Mouse (Mus musculus): Measurements from ENCODE around the gene Vsig10.
A peak's percentile ranks its signal among the peaks of the same experiment; 100 is the strongest.

The Vsig10 gene

DNA sequence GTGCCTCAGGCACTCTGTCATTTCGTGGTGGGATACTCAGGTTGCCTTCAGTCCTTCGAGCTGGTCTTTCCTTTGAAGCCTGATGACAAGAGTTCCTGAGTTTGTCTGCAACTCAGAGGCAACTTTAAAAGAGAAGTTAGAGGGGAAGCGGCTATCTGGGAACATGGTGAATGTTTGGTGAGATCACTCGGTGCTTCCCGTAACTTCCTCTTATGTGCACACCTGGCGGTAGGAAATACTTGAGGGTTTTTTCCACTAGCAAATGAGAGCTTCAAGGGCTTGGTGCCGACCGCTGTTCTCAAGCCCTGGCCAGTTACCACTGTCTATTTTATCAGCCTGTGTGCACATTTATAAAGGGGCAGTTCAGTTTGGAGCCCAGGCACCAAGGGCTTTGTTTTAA is 35.2 kb downstream of the Vsig10 start:
- no peak for DNase-seq (ENCODE audit: extremely low read depth, low read depth, low spot score)

DNA sequence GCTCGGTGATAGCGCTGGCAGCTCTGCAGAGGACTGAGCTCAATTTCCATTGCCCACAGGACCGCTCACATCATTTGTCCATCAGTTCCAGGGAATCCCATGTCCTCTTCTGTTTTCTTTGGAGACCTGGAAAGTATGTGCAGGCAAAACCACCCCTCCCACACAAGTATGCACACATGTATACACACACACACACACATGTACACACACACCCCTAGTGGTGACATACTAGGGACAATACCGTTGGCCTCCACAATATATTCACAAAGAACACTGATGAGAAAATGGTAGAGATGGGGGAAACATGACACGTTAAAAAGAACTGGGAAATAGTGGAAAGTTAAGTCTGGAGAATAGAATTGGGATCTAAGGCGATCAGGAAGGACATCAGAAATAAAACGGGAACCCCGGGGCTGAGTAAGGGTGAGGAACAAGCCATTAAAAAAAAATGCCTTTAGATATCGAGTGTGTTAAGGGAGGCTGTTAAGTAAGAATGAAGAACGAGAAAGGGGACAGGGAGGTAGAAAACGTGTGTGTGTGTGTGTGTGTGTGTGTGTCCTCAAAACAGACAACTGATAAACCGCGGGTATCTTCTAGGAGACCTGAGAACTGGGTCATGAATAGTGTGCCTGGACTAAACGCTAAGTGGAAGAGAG is 36.9 kb downstream of the Vsig10 start:
- no peak for DNase-seq (ENCODE audit: extremely low read depth, low read depth, low spot score)

DNA sequence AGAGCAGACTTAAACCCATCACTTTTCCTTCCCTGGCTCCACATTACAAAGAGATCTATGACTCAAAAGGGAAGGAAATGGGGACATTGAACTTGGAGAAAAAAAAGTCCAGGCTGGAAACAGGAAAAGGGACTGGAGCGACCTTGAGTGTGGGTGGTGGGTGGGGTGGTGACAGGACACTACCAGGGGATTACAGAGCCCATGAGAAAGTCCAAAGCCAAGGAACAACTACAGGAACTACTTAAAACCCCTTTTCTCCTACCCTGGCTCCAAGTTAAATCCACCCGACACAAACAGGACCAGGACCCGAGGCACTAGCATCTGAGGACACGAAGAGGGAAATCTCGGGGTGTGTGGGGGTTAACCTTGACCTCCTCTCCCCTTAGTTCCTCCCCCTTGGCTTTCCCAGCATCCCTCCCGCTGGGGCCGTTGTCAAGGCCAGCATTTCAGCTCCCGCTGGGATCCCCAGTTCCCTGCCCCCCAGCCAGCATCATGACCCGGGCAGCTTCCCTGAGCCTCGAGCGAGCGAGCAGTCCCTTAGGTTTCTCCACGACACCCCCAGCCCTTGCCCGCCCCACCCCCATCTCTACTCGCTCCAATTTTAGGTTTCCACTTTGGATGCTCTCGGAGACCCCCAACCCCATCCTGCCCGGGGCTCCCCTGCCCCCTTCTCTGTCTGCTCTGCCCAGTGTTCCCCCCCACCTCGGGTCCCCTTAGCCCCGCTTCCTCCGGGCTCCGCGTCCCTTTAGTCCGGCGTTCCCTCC is 37.7 kb downstream of the Vsig10 start:
- no peak for DNase-seq (ENCODE audit: extremely low read depth, low read depth, low spot score)

GRCm38 (mm10) chr5:117357129-117357477 is 38.2 kb downstream of the Vsig10 start, which contains the start of gene Wsb2:
Gene Wsb2 (plus strand): TSS chr5:117357304.
- DNase-seq (ENCODE audit: extremely low read depth, low read depth, low spot score) = no peak

- no peak for DNase-seq (ENCODE audit: extremely low read depth, low read depth, low spot score)
Measured at GRCm38 (mm10) chr5:117357478-117358247, 38.8 kb downstream of the Vsig10 start.

DNA sequence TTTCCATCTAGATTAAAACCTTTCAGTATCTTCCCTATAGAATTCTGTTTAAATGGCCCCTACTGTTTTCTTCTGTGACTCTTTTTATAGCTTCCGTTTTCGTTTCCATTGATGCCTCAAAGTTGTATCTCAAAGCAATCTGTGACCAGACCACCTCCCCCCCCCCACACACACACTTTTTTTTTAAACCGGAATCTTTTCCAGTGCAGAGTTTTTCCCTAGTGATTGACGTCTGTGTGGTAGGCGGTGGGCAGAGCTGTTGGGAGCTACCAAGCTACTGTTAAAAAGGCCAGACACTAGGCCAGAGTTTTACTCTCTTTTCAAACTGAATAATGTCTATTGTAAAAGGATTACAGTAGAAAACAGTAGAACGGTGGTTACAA is 39.4 kb downstream of the Vsig10 start:
- no peak for DNase-seq (ENCODE audit: extremely low read depth, low read depth, low spot score)

- DNase-seq (ENCODE audit: extremely low read depth, low read depth, low spot score) = no peak
Measured at GRCm38 (mm10) chr5:117358725-117359124, 39.8 kb downstream of the Vsig10 start.

- DNase-seq (ENCODE audit: extremely low read depth, low read depth, low spot score) = no peak
Measured at GRCm38 (mm10) chr5:117359497-117360227, 40.8 kb downstream of the Vsig10 start.

DNA sequence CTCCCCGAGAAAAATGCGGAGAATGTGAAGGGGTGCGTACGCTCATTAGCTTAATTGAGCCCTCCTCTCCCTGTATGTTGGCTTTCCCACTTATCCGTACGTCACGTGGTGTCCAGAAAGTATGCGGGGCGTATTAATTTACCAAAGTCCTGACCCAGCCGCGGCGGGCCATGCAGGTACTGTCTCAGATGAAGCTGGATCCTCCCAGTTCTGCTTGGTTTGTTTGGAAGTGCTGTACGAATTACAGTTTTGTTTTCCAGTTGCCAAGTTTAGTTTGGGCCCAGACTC is 41.3 kb downstream of the Vsig10 start:
- DNase-seq (ENCODE audit: extremely low read depth, low read depth, low spot score) = no peak

DNA sequence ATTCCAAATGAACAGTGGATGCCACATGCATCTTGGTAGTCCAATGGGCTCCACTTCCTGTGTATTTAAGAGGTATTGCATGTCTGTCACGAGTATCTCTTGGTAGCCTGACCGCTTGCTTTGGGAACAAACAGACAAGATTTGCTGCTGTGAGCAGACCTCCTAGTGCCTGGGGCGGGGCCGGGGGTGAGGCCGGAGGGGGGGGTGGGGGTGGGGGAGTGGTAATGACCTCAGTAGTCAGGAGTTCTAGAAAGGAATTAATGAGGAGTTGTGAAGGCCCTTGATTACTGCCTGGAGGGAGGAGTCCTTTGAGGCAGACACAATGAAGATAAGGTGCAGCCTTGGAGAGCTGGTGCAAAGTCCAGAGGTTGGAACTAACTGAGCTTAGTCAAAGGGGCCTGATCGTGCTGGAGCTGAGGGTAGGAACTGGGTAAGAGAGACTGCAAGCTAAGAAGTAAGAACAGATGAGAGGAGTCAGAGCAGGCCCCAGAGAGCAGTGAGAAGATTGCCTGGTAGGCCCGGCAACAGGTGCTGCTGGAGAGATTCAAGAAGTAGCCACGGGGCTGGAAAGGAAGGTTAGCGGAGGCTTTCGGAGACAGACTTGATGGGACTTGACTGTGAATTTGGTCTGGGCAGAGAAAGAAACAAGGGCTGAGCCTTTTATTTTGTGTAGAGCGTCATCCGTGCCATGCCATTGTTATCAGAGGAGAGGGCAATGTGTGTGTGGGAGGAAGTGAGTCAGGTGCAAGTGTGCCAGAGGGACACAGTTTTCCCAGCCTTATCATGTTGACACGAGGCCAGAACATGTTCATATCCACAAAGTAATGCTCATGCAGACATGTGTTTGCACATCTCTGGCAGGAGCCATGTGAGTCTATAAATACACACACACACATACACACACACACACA is 42.0 kb downstream of the Vsig10 start:
- peak; percentile 50 for DNase-seq (ENCODE audit: extremely low read depth, low read depth, low spot score)

GRCm38 (mm10) chr5:117361590-117361989 is 42.7 kb downstream of the Vsig10 start:
- peak; percentile 55 for DNase-seq (ENCODE audit: extremely low read depth, low read depth, low spot score)

DNA sequence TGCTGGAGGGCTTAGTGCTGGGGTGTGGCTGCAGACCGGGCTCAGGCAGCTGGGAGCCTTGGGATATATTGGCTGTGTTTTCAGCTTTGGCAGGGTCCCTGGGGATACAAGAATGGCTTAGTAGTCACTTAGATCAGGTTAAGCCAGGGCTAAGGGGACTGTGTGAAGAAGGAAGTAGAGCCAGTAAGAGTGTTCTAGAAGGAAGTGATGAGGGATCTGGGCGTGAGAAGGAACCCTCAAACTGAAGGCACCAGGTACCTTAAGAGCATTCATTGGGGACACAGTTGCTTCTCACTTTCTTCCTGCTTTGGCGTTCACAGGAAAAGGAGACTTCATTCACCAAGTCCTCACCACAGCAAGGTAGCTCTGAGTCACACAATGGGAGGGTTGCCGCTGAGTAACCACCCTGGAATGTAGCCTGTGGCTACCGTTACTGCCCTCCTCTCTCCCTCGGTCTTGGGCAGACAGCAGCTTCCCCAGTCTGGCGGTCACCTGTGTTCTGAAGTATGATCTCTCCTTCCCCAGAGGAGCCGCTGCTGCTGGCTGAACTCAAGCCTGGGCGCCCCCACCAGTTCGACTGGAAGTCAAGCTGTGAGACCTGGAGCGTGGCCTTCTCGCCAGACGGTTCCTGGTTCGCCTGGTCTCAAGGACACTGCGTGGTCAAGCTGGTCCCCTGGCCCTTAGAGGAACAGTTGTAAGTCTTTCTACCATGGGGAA is 44.3 kb downstream of the Vsig10 start:
- no peak for DNase-seq (ENCODE audit: extremely low read depth, low read depth, low spot score)

DNA sequence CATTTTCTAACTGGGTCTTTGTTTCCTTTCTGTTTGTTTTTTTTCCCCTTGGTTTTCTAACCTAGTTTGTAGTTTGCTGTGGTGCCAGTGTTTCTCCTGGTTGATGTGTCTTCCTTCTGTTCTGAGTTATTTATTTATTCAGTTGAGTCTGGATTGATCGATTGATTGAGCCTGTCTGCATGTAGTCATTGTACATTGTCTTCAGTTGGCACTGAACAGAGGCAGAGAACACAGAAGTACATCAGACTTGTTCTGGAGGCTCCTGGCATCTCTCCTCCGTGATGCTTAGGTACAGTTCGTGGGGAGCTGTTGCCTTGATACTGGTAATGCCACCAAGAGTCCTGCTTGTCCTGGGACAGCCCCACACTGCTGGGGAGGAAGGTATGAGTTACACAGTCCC is 45.9 kb downstream of the Vsig10 start:
- DNase-seq (ENCODE audit: extremely low read depth, low read depth, low spot score) = no peak

DNA sequence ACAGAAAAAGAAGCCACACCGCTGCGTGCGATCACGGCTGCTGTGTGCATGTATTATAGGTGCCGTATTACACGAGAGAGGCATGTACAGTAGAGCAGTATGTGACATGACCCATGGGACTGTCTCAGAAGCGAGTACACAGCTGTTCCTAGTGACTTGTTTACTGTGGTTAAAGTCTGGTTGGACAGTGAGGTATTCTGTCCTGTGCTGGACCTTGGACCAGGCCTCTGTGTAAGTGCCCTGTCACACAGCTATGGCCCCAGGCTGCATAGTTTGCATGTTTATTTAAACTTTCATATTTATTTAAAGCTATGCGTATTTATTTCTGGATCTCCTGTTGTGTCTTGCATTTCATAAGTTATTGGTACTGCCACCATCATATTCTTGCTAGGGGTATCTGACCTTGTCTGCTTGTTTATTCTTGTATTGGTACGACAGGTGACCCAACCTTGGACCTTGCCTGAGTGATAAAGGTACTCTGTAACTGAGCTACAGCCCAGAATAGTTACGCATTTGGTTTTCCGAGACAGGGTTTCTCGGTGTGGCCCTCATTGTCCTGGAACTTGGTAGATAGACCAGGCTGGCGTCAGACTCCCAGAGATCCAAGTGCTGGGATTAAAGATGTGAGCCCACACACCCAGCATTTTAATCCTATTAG is 47.1 kb downstream of the Vsig10 start:
- no peak for DNase-seq (ENCODE audit: extremely low read depth, low read depth, low spot score)

DNA sequence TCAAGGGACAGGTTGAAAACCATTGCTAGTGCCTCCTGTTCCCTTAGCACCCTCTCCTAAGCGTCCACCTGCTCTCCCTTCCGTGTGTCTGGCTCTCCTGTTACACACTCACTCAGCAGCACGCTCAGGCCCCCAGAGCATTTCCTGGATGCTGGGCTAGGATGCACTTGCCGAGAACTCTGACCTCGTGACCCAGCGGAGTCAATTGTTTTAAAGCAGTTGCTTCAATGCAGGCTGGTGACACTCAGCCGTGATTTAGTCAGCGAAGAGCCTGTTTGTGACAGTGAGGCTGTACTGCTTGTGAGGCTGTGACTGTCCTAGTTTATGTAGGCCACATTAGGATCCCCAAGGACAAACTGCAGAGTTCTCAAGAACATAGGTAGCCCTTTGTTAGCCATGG is 48.3 kb downstream of the Vsig10 start:
- DNase-seq (ENCODE audit: extremely low read depth, low read depth, low spot score) = no peak

GRCm38 (mm10) chr5:117370592-117370991 is 51.7 kb downstream of the Vsig10 start:
- no peak for DNase-seq (ENCODE audit: extremely low read depth, low read depth, low spot score)

- DNase-seq (ENCODE audit: extremely low read depth, low read depth, low spot score) = no peak
Measured at GRCm38 (mm10) chr5:117373418-117373817, 54.5 kb downstream of the Vsig10 start.

GRCm38 (mm10) chr5:117374372-117375049 is 55.6 kb downstream of the Vsig10 start:
- no peak for DNase-seq (ENCODE audit: extremely low read depth, low read depth, low spot score)

DNA sequence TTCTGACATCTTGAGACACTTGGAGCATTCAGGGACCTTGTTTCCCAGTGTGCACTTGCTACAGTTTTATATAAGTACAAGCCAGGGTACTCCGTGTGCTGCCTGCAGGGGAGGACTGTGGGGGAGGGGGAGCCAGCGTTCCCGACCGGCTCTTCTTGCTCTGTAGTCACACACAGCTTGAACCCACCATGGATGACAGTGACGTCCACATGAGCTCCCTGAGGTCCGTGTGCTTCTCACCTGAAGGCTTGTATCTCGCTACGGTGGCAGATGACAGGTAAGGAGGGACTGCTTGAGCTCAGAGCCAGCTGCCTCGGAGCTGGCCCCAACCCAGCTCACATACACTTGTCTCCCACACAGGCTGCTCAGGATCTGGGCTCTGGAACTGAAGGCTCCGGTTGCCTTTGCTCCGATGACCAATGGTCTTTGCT is 57.5 kb downstream of the Vsig10 start:
- DNase-seq (ENCODE audit: extremely low read depth, low read depth, low spot score) = no peak
